Mouse (Mus musculus): ENCODE data around the gene Gpr26. TPM values are rescaled to one million over a fixed set of nuclear protein-coding genes. Genes with fewer than 3 reads are reported as not detected.

Gene Gpr26
- polyA plus RNA-seq (2015; fragmentation: Nextera tagmentation; extraction: Ambion mirVana), result not detected in 2 replicates

GRCm38 (mm10) chr7:131966023-131966915 is at the start of gene Gpr26:
Gpr26 (plus strand) TSS chr7:131966460.

Other genes with a start within 250 kb of the Gpr26 start
- 30.1 and 33.3 TPM in 2 replicates for gene Cpxm2, start 188.3 kb downstream of the Gpr26 start, polyA plus RNA-seq (2015; fragmentation: Nextera tagmentation; extraction: Ambion mirVana)